Mouse (Mus musculus) heart, adult 10 weeks (tissue): Measurements from ENCODE around the gene Rhox4a2. TPM values are rescaled to one million over a fixed set of nuclear protein-coding genes. Genes with fewer than 3 reads are reported as not detected.

Experiments
- polyA plus RNA-seq: library from polyadenylated mRNA; stranded (reverse); fragments of 350-450 nt; fragmentation: Illumina TruSeq; extraction: RNeasy Lipid Tissue Mini Kit (QIAGEN cat#74804); gene quantifications from one replicate; pipeline ENCODE4 v1.2.3, GENCODE M21; 2014; ENCODE audit warnings: low read depth, low replicate concordance

Gene Rhox4a2
- polyA plus RNA-seq, result not detected

GRCm38 (mm10) chrX:37390548-37390947 is at the start of gene Rhox4a2:
Rhox4a2 (plus strand) TSS chrX:37390848.

GRCm38 (mm10) chrX:37379728-37380127 is 10.9 kb upstream of the Rhox4a2 start, which contains the start of gene Rhox3a2:
Rhox3a2 (plus strand) TSS chrX:37380028.

GRCm38 (mm10) chrX:37411767-37412166 is 21.1 kb downstream of the Rhox4a2 start, which contains the start of gene Rhox2b:
Rhox2b (plus strand) TSS chrX:37412067.

GRCm38 (mm10) chrX:37432194-37432593 is 41.5 kb downstream of the Rhox4a2 start, which contains the start of gene Rhox4b:
Rhox4b (plus strand) TSS chrX:37432494.

Other genes starting within 250 kb of the Rhox4a2 start
- gene Akap14, start 222.0 kb upstream of the Rhox4a2 start, polyA plus RNA-seq, result not detected
- gene Ndufa1, start 199.7 kb upstream of the Rhox4a2 start, polyA plus RNA-seq, result 1,300 TPM
- gene Rnf113a1, start 199.6 kb upstream of the Rhox4a2 start, polyA plus RNA-seq, result 3.8 TPM
- not detected for gene Gm9, start 179.8 kb upstream of the Rhox4a2 start, polyA plus RNA-seq
- not detected for gene Rhox1, start 168.6 kb upstream of the Rhox4a2 start, polyA plus RNA-seq
- gene Rhox2a, start 145.9 kb upstream of the Rhox4a2 start, polyA plus RNA-seq, result not detected
- gene Rhox3a, start 140.9 kb upstream of the Rhox4a2 start, polyA plus RNA-seq, result not detected
- not detected for gene Rhox4a, start 125.5 kb upstream of the Rhox4a2 start, polyA plus RNA-seq
- gene Rhox3a2, start 10.8 kb upstream of the Rhox4a2 start, polyA plus RNA-seq, result not detected
- not detected for gene Rhox2b, start 21.2 kb downstream of the Rhox4a2 start, polyA plus RNA-seq
- gene Rhox4b, start 41.6 kb downstream of the Rhox4a2 start, polyA plus RNA-seq, result not detected
- not detected for gene Rhox2c, start 62.8 kb downstream of the Rhox4a2 start, polyA plus RNA-seq
- gene Rhox3c, start 67.7 kb downstream of the Rhox4a2 start, polyA plus RNA-seq, result not detected
- not detected for gene Rhox4c, start 89.5 kb downstream of the Rhox4a2 start, polyA plus RNA-seq
- gene Rhox2d, start 102.6 kb downstream of the Rhox4a2 start, polyA plus RNA-seq, result not detected
- gene Rhox4d, start 123.5 kb downstream of the Rhox4a2 start, polyA plus RNA-seq, result not detected
- gene Rhox2e, start 139.6 kb downstream of the Rhox4a2 start, polyA plus RNA-seq, result not detected
- gene Rhox3e, start 151.2 kb downstream of the Rhox4a2 start, polyA plus RNA-seq, result not detected
- gene Rhox4e, start 166.6 kb downstream of the Rhox4a2 start, polyA plus RNA-seq, result not detected
- gene Rhox2f, start 180.6 kb downstream of the Rhox4a2 start, polyA plus RNA-seq, result not detected
- not detected for gene Rhox3f, start 190.1 kb downstream of the Rhox4a2 start, polyA plus RNA-seq
- not detected for gene Rhox4f, start 216.9 kb downstream of the Rhox4a2 start, polyA plus RNA-seq
- gene Rhox3g, start 237.8 kb downstream of the Rhox4a2 start, polyA plus RNA-seq, result not detected